Comparison of ENCODE assay signal across 15 mouse cellular contexts in the genomic region with DNA sequence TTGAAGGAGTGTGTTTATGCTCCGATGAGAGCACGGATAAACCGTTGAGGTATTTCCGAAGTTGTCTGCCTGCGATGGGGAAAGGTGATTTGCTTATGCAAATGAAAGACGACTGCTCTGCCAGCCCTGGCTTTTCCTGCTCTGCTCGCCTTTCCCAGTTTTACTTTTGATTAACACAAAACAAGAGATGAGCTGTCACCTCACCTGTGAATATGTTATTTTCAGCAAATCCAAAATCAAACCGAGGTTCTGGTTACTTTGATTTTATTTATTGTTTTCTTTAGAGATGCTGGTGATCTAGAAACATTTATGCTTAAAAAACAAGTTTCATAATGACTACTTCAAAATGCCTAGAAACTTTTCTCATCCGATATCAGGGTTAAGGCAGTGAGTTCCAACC. TPM values are rescaled to one million over a fixed set of nuclear protein-coding genes. Genes with fewer than 3 reads are reported as not detected.
DNase-seq lines count a peak whose midpoint lies in the region; ATAC-seq lines count a peak whose summit lies in the region.
"Had no signal": no experiment of that assay in that cellular context is flagged by ENCODE, and none has a peak within 500 bp of the region (broad histone marks: within the 10 kb centered on the region; RNA-seq: fewer than 3 reads in every experiment).

No protein-coding gene starts in this region.

- no peak for DNase-seq in heart, postnatal 4 days
- no peak for DNase-seq in hindbrain, embryonic 10.5 days (ENCODE audit: low spot score)
- no peak for DNase-seq in right cerebral cortex, postnatal 36 days (ENCODE audit: low spot score in 2 of 2)
- no peak for DNase-seq in right cerebral cortex, postnatal 25 days
- DNase-seq: cerebellum, postnatal 36 days; kidney, postnatal 14 days; layer of hippocampus, adult 9-11 months; lung, postnatal 14 days; thymus, postnatal 4 days had no signal

- H3K4me2 ChIP-seq in heart, embryonic 11.5 days = 0 out of 2 replicates have a peak overlapping the region, but pooled peaks have one; percentile 33
- H3K4me2 ChIP-seq in hindbrain, embryonic 15.5 days = peak overlapping the region; percentile 14; the same call in 1 of the 2 replicates
- no peak overlapping the region; the same call in 1 of the 2 replicates for H3K4me2 ChIP-seq in forebrain, embryonic 12.5 days
- peak overlapping the region; percentile 12; the same call in 1 of the 2 replicates for H3K4me2 ChIP-seq in midbrain, embryonic 16.5 days (ENCODE audit: low read length)
- H3K4me2 ChIP-seq: limb, embryonic 13.5 days; liver, embryonic 15.5 days had no signal

- no peak overlapping the region for H3K27ac ChIP-seq in heart, embryonic 11.5 days (ENCODE audit: low read depth, low read length)
- H3K27ac ChIP-seq in hindbrain, embryonic 15.5 days (replicated peaks) = no peak overlapping the region
- no peak overlapping the region for H3K27ac ChIP-seq in hindbrain, embryonic 10.5 days
- no peak overlapping the region for H3K27ac ChIP-seq in forebrain, embryonic 12.5 days
- no peak overlapping the region for H3K27ac ChIP-seq in midbrain, embryonic 16.5 days (ENCODE audit: low read length)
- H3K27ac ChIP-seq: limb, embryonic 13.5 days; liver, embryonic 15.5 days had no signal

- peaks cover 2% of the 10 kb centered on the region; the same call in 1 of the 2 replicates for H3K27me3 ChIP-seq in heart, embryonic 11.5 days (ENCODE audit: control insufficient read depth, insufficient read depth, low read length)
- no peaks in the 10 kb centered on the region for H3K27me3 ChIP-seq in hindbrain, embryonic 15.5 days
- H3K27me3 ChIP-seq in hindbrain, embryonic 10.5 days (ENCODE audit: insufficient read depth, poor library complexity, severe bottlenecking) = peaks cover 6% of the 10 kb centered on the region
- H3K27me3 ChIP-seq in forebrain, embryonic 12.5 days = no peaks in the 10 kb centered on the region; the same call in 1 of the 2 replicates
- H3K27me3 ChIP-seq in midbrain, embryonic 16.5 days (ENCODE audit: control insufficient read depth, insufficient read depth, low read depth, low read length) = no peaks in the 10 kb centered on the region

- no peak for ATAC-seq in heart, embryonic 11.5 days (replicated peaks; ENCODE audit: insufficient number of reproducible peaks, low FRiP score, low TSS enrichment)
- ATAC-seq in hindbrain, embryonic 15.5 days (ENCODE audit: low FRiP score, low read depth) = no peak
- no peak for ATAC-seq in forebrain, embryonic 12.5 days (ENCODE audit: low FRiP score)
- ATAC-seq in midbrain, embryonic 16.5 days = no peak

- no peaks in the 10 kb centered on the region for H3K9me3 ChIP-seq in heart, embryonic 11.5 days (replicated peaks; ENCODE audit: control insufficient read depth, low read length)
- no peaks in the 10 kb centered on the region for H3K9me3 ChIP-seq in hindbrain, embryonic 15.5 days
- H3K9me3 ChIP-seq in hindbrain, embryonic 10.5 days = no peaks in the 10 kb centered on the region
- H3K9me3 ChIP-seq in forebrain, embryonic 12.5 days = no peaks in the 10 kb centered on the region
- no peaks in the 10 kb centered on the region for H3K9me3 ChIP-seq in midbrain, embryonic 16.5 days (replicated peaks; ENCODE audit: control insufficient read depth, low read length, poor library complexity, severe bottlenecking)
- H3K9me3 ChIP-seq: limb, embryonic 13.5 days; liver, embryonic 15.5 days had no signal

- H3K36me3 ChIP-seq in heart, embryonic 11.5 days (ENCODE audit: control insufficient read depth, insufficient read depth, low read length) = no peaks in the 10 kb centered on the region
- H3K36me3 ChIP-seq in hindbrain, embryonic 15.5 days = no peaks in the 10 kb centered on the region
- no peaks in the 10 kb centered on the region for H3K36me3 ChIP-seq in hindbrain, embryonic 10.5 days
- H3K36me3 ChIP-seq in forebrain, embryonic 12.5 days (replicated peaks) = no peaks in the 10 kb centered on the region
- H3K36me3 ChIP-seq in midbrain, embryonic 16.5 days (ENCODE audit: control insufficient read depth, insufficient read depth, low read length) = no peaks in the 10 kb centered on the region
- H3K36me3 ChIP-seq: limb, embryonic 13.5 days; liver, embryonic 15.5 days had no signal

- no peak overlapping the region for H3K4me3 ChIP-seq in heart, embryonic 11.5 days (ENCODE audit: low read depth, low read length)
- H3K4me3 ChIP-seq in hindbrain, embryonic 15.5 days = no peak overlapping the region
- H3K4me3 ChIP-seq in hindbrain, embryonic 10.5 days = no peak overlapping the region
- H3K4me3 ChIP-seq in forebrain, embryonic 12.5 days (replicated peaks) = 0 out of 2 replicates have a peak overlapping the region, but pooled peaks have one; percentile 15
- H3K4me3 ChIP-seq in midbrain, embryonic 16.5 days (ENCODE audit: low read depth, low read length) = no peak overlapping the region
- H3K4me3 ChIP-seq: limb, embryonic 13.5 days; liver, embryonic 15.5 days had no signal

- H3K9ac ChIP-seq in heart, embryonic 11.5 days (ENCODE audit: low read depth, low read length) = no peak overlapping the region
- no peak overlapping the region for H3K9ac ChIP-seq in hindbrain, embryonic 15.5 days
- no peak overlapping the region for H3K9ac ChIP-seq in forebrain, embryonic 12.5 days
- 0 out of 2 replicates have a peak overlapping the region, but pooled peaks have one; percentile 14 for H3K9ac ChIP-seq in midbrain, embryonic 16.5 days (ENCODE audit: low read depth, low read length)
- H3K9ac ChIP-seq: limb, embryonic 13.5 days; liver, embryonic 15.5 days had no signal

- no peaks in the 10 kb centered on the region for H3K4me1 ChIP-seq in heart, embryonic 11.5 days (ENCODE audit: control insufficient read depth, insufficient read depth, low read length)
- H3K4me1 ChIP-seq in hindbrain, embryonic 15.5 days (replicated peaks) = peaks cover 9% of the 10 kb centered on the region
- H3K4me1 ChIP-seq in hindbrain, embryonic 10.5 days (replicated peaks) = peaks cover 17% of the 10 kb centered on the region
- H3K4me1 ChIP-seq in forebrain, embryonic 12.5 days = peaks cover 24% of the 10 kb centered on the region
- H3K4me1 ChIP-seq in midbrain, embryonic 16.5 days (ENCODE audit: control insufficient read depth, insufficient read depth, low read length) = peaks cover 5% of the 10 kb centered on the region
- H3K4me1 ChIP-seq: limb, embryonic 13.5 days; liver, embryonic 15.5 days had no signal

- 14% methylated on average over 9 of the region's 9 CpGs for WGBS in heart, embryonic 11.5 days (ENCODE audit: insufficient replicate concordance)
- WGBS in hindbrain, embryonic 15.5 days = 30% methylated on average over 9 of the region's 9 CpGs
- 21% methylated on average over 9 of the region's 9 CpGs for WGBS in hindbrain, embryonic 10.5 days
- 28% methylated on average over 9 of the region's 9 CpGs for WGBS in forebrain, embryonic 12.5 days
- 25% methylated on average over 9 of the region's 9 CpGs for WGBS in midbrain, embryonic 16.5 days

RNA-seq across cellular contexts. Expression of a gene that starts 25.3 kb away (rescaled TPM):
- polyA plus RNA-seq in heart, embryonic 11.5 days (2014; fragmentation: Nextera tagmentation; extraction: Ambion mirVana) = 142 and 146 TPM in 2 replicates
- total RNA-seq in heart, postnatal 4 days (2021) = 100 to 1,000 TPM; 120 to 129 TPM
- polyA plus RNA-seq in hindbrain, embryonic 15.5 days (2015; fragmentation: Nextera tagmentation; extraction: Ambion mirVana) = 119 and 128 TPM in 2 replicates
- polyA plus RNA-seq in hindbrain, embryonic 10.5 days (2016; fragmentation: Nextera tagmentation; extraction: Ambion mirVana) = 182 and 189 TPM in 2 replicates
- polyA plus RNA-seq in forebrain, embryonic 12.5 days (2016; fragmentation: Nextera tagmentation; extraction: Ambion mirVana) = 141 and 148 TPM in 2 replicates
- polyA plus RNA-seq in midbrain, embryonic 16.5 days (2015; fragmentation: Nextera tagmentation; extraction: Ambion mirVana) = 107 and 118 TPM in 2 replicates
